Mouse (Mus musculus) neural tube, embryonic 14.5 days (tissue): ENCODE measurements around the gene Ppp1r37. TPM values are rescaled to one million over a fixed set of nuclear protein-coding genes. Genes with fewer than 3 reads are reported as not detected.

ENCODE experiments used
- ATAC-seq: fragments of 200-750 bp; cut with Nextera tagmentation; 2 replicates; pipeline ENCODE4 v1.8.0; 2017; ENCODE audit warnings: low read depth, mild to moderate bottlenecking, moderate TSS enrichment, moderate library complexity
- H3K27ac ChIP-seq: fragments of 300-500 bp; sonication (generic); 2 replicates; pipeline ENCODE4 v1.5.1; 2014; ENCODE audit warnings: low read depth, mild to moderate bottlenecking, control low read depth, low read length, moderate library complexity, mixed read lengths
- H3K27me3 ChIP-seq: fragments of 300-500 bp; sonication (generic); 2 replicates; pipeline ENCODE4 v1.6.1; 2014; ENCODE audit warnings: low read length; ENCODE audit not compliant: control insufficient read depth, insufficient read depth
- H3K36me3 ChIP-seq: fragments of 300-500 bp; sonication (generic); 2 replicates; pipeline ENCODE4 v1.6.1; 2014; ENCODE audit warnings: low read length, mixed read lengths; ENCODE audit not compliant: control insufficient read depth, insufficient read depth
- H3K4me1 ChIP-seq: fragments of 300-500 bp; sonication (generic); 2 replicates; pipeline ENCODE4 v1.6.1; 2014; ENCODE audit warnings: low read length; ENCODE audit not compliant: control insufficient read depth, insufficient read depth
- H3K4me2 ChIP-seq: fragments of 300-500 bp; sonication (generic); 2 replicates; pipeline ENCODE4 v1.6.1; 2014; ENCODE audit warnings: mild to moderate bottlenecking, low read depth, low read length, control low read depth
- H3K4me3 ChIP-seq: fragments of 300-500 bp; sonication (generic); 2 replicates; pipeline ENCODE4 v1.5.1; 2014; ENCODE audit warnings: low read depth, low read length, control low read depth, mixed read lengths
- H3K9ac ChIP-seq: fragments of 300-500 bp; sonication (generic); replicated peaks from 2 replicates; pipeline ENCODE4 v1.6.1; 2014; ENCODE audit warnings: low read depth, mild to moderate bottlenecking, control low read depth, low read length, mixed read lengths
- H3K9me3 ChIP-seq: fragments of 300-500 bp; sonication (generic); 2 replicates; pipeline ENCODE4 v1.6.1; 2016; ENCODE audit warnings: low read length; ENCODE audit not compliant: control insufficient read depth
- WGBS: fragments of 180-500 bp; shearing (Covaris S2); extraction: QIAGEN DNeasy Blood & Tissue Kit; methylation state at CpG from one replicate; pipeline ENCODE4 v1.1.7; 2014; 5-methylcytosine and 5-hydroxymethylcytosine counted together
- polyA plus RNA-seq: library from polyadenylated mRNA; unstranded; fragments of >200 nt; fragmentation: Nextera tagmentation; extraction: Ambion mirVana; gene quantifications from 2 replicates; pipeline ENCODE4 v1.2.1, GENCODE M21; 2014

Gene Ppp1r37
- polyA plus RNA-seq, 1 experiment from 2014 or later, result 15.8 TPM

- no peak overlapping the region for H3K4me2 ChIP-seq
Observed at GRCm38 (mm10) chr7:19593061-19593730, 30.3 kb upstream of the Ppp1r37 start.

GRCm38 (mm10) chr7:19589917-19590316 lies 27.0 kb upstream of the Ppp1r37 start:
- Histone ChIP-seq H3K9ac (no peak overlapping the region), H3K9me3 (no peaks in the 10 kb centered on the region), H3K27ac (no peak overlapping the region), H3K4me3 (no peak overlapping the region), H3K27me3 (no peaks in the 10 kb centered on the region), H3K36me3 (peaks cover 76% of the 10 kb centered on the region), H3K4me1 (no peaks in the 10 kb centered on the region), H3K4me2 (no peak overlapping the region)
- ATAC-seq, result peak; percentile 58; the same call in 1 of the 2 replicates
- WGBS, result 67% methylated on average over 3 of the region's 3 CpGs

More at GRCm38 (mm10) chr7:19593061-19593730, 30.3 kb upstream of the Ppp1r37 start:
- no peak overlapping the region for H3K9ac ChIP-seq
- H3K4me1 ChIP-seq, result no peaks in the 10 kb centered on the region
- WGBS, result 93% methylated on average over 10 of the region's 10 CpGs
- no peak overlapping the region for H3K4me3 ChIP-seq
- no peak overlapping the region for H3K27ac ChIP-seq
- peaks cover 51% of the 10 kb centered on the region for H3K36me3 ChIP-seq
- no peaks in the 10 kb centered on the region for H3K9me3 ChIP-seq
- no peaks in the 10 kb centered on the region for H3K27me3 ChIP-seq
- ATAC-seq, result no peak

- Histone ChIP-seq H3K36me3 (peaks cover 79% of the 10 kb centered on the region), H3K9ac (no peak overlapping the region), H3K27ac (no peak overlapping the region), H3K9me3 (no peaks in the 10 kb centered on the region), H3K27me3 (no peaks in the 10 kb centered on the region), H3K4me2 (no peak overlapping the region), H3K4me1 (no peaks in the 10 kb centered on the region), H3K4me3 (no peak overlapping the region)
- WGBS, result 52% methylated on average over 3 of the region's 3 CpGs
- no peak for ATAC-seq
Observed at GRCm38 (mm10) chr7:19589207-19589606, 26.3 kb upstream of the Ppp1r37 start.

GRCm38 (mm10) chr7:19586269-19586668 lies 23.4 kb upstream of the Ppp1r37 start:
- 78% methylated on average over 44 of the region's 46 CpGs for WGBS
- H3K4me2 ChIP-seq, result no peak overlapping the region
- no peaks in the 10 kb centered on the region for H3K4me1 ChIP-seq
- no peak overlapping the region for H3K4me3 ChIP-seq
- no peaks in the 10 kb centered on the region for H3K27me3 ChIP-seq
- H3K36me3 ChIP-seq, result peaks cover 82% of the 10 kb centered on the region
- ATAC-seq, result no peak
- H3K27ac ChIP-seq, result no peak overlapping the region
- H3K9ac ChIP-seq, result no peak overlapping the region
- no peaks in the 10 kb centered on the region for H3K9me3 ChIP-seq

GRCm38 (mm10) chr7:19580634-19581033 lies 17.8 kb upstream of the Ppp1r37 start:
- Histone ChIP-seq H3K36me3 (peaks cover 39% of the 10 kb centered on the region), H3K9ac (no peak overlapping the region), H3K4me2 (no peak overlapping the region), H3K4me1 (peaks cover 8% of the 10 kb centered on the region; the same call in 1 of the 2 replicates), H3K9me3 (no peaks in the 10 kb centered on the region), H3K27ac (no peak overlapping the region), H3K4me3 (no peak overlapping the region), H3K27me3 (peaks cover 28% of the 10 kb centered on the region)
- ATAC-seq, result no peak
- WGBS, result 87% methylated on average over 5 of the region's 8 CpGs

GRCm38 (mm10) chr7:19579751-19580150 lies 16.9 kb upstream of the Ppp1r37 start:
- peaks cover 31% of the 10 kb centered on the region for H3K36me3 ChIP-seq
- WGBS, result 80% methylated on average over 10 of the region's 10 CpGs
- H3K9me3 ChIP-seq, result no peaks in the 10 kb centered on the region
- H3K27me3 ChIP-seq, result peaks cover 28% of the 10 kb centered on the region
- no peak overlapping the region for H3K4me3 ChIP-seq
- H3K9ac ChIP-seq, result no peak overlapping the region
- peaks cover 8% of the 10 kb centered on the region; the same call in 1 of the 2 replicates for H3K4me1 ChIP-seq
- no peak overlapping the region for H3K27ac ChIP-seq
- no peak for ATAC-seq
- H3K4me2 ChIP-seq, result no peak overlapping the region

GRCm38 (mm10) chr7:19578436-19578835 lies 15.6 kb upstream of the Ppp1r37 start:
- peaks cover 10% of the 10 kb centered on the region; the same call in 1 of the 2 replicates for H3K4me1 ChIP-seq
- H3K4me2 ChIP-seq, result no peak overlapping the region
- no peak for ATAC-seq
- no peak overlapping the region for H3K4me3 ChIP-seq
- 59% methylated on average over 4 of the region's 4 CpGs for WGBS
- no peak overlapping the region for H3K9ac ChIP-seq
- H3K27ac ChIP-seq, result no peak overlapping the region
- H3K9me3 ChIP-seq, result no peaks in the 10 kb centered on the region
- peaks cover 19% of the 10 kb centered on the region for H3K36me3 ChIP-seq
- H3K27me3 ChIP-seq, result peaks cover 28% of the 10 kb centered on the region

- Histone ChIP-seq H3K36me3 (peaks cover 18% of the 10 kb centered on the region), H3K4me2 (peak overlapping the region; percentile 40; the same call in 1 of the 2 replicates), H3K27me3 (peaks cover 28% of the 10 kb centered on the region), H3K9ac (0 out of 2 replicates have a peak overlapping the region, but pooled peaks have one; percentile 28), H3K4me1 (peaks cover 11% of the 10 kb centered on the region; the same call in 1 of the 2 replicates), H3K4me3 (no peak overlapping the region), H3K27ac (no peak overlapping the region), H3K9me3 (no peaks in the 10 kb centered on the region)
- ATAC-seq, result no peak
- 18% methylated on average over 10 of the region's 10 CpGs for WGBS
Observed at GRCm38 (mm10) chr7:19577877-19578414, 15.1 kb upstream of the Ppp1r37 start.

- Histone ChIP-seq H3K4me3 (peak within 1 kb of the TSS; percentile 24; the same call in 1 of the 2 replicates), H3K27me3 (peaks cover 28% of the 10 kb centered on the region), H3K4me1 (peaks cover 17% of the 10 kb centered on the region), H3K9ac (peak within 1 kb of the TSS; percentile 28; the same call in 1 of the 2 replicates), H3K36me3 (peaks cover 16% of the 10 kb centered on the region), H3K4me2 (peak within 1 kb of the TSS; percentile 40), H3K27ac (no peak within 1 kb of the TSS), H3K9me3 (no peaks in the 10 kb centered on the region)
- no peak for ATAC-seq
- WGBS, result 1% methylated on average over 53 of the region's 56 CpGs
Observed at GRCm38 (mm10) chr7:19577141-19577852, 14.4 kb upstream of the Ppp1r37 start, which contains the start of the genes Zfp296 and Gemin7. Gene Zfp296 (plus strand): TSS chr7:19577287. Gene Gemin7 (minus strand): TSS chr7:19577595.
